Mouse (Mus musculus) cortical plate, adult 2 months (tissue): ENCODE data around the gene Slc25a12.

Experiments
- CTCF ChIP-seq: fragments of 200-500 bp; IDR thresholded peaks from 2 replicates; pipeline ENCODE4 v1.5.1; 2011; ENCODE audit warnings: mild to moderate bottlenecking, control low read depth, low read length; ENCODE audit not compliant: insufficient read depth; ENCODE audit errors: extremely low read depth
- POLR2A ChIP-seq: fragments of 200-500 bp; IDR thresholded peaks from 2 replicates; pipeline ENCODE4 v1.6.1; 2011; ENCODE audit warnings: mild to moderate bottlenecking, low read length, control low read depth; ENCODE audit not compliant: insufficient read depth; ENCODE audit errors: extremely low read depth

- TF ChIP-seq CTCF (no peak), POLR2A (no peak)
These were observed 51.3 kb downstream of the Slc25a12 start for GRCm38 (mm10) chr2:71316116-71316789.
